Mouse (Mus musculus): ENCODE measurements at regions not wholly inside any gene's neighbourhood (a gene's known extent, or its start where the extent isn't known, plus 50 kb on each side); places are given as distances from the start of the nearest gene placed in this dataset.
"Not testable (repeated sequence)": the region's sequence is repeated elsewhere in the genome, so short reads cannot be mapped to it uniquely, and the experiment has no call there.

GRCm38 (mm10) chr1:42557301-42557700 lies 138.3 kb upstream of the Pou3f3 start:
- Histone ChIP-seq H3K27ac (ENCODE audit: low read depth, low read length) (no peak overlapping the region), H3K9me3 (ENCODE audit: control insufficient read depth, low read length) (no peaks in the 10 kb centered on the region), H3K4me1 (ENCODE audit: control insufficient read depth, insufficient read depth, low read depth, low read length) (no peaks in the 10 kb centered on the region), H3K36me3 (ENCODE audit: control insufficient read depth, insufficient read depth, low read length) (no peaks in the 10 kb centered on the region), H3K4me3 (ENCODE audit: low read length) (no peak overlapping the region), H3K27me3 (replicated peaks; ENCODE audit: control insufficient read depth, insufficient read depth, low read length) (no peaks in the 10 kb centered on the region), H3K9ac (ENCODE audit: low read depth, low read length) (no peak overlapping the region), H3K4me2 (ENCODE audit: low read length) (no peak overlapping the region)
- WGBS: 89% methylated on average over 2 of the region's 2 CpGs
- ATAC-seq: no peak

DNA sequence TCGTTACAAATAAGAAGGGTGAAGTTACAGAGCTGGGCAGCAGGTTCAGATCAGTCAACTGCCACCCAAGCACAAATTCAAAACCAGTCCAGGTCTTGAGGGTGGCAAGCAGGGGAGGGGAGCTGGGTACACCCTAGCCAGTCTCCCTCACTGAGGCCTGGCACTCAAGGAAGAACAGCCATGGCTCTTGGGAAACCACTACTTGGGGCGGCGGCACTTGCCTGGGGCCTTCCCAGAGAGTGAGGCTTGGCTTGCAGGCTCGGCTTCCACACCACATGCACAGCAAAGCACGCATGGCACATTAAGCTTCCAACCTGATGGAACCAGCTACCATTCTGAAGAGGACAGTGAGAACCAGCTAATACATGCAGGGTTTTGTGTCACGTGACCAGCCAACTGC lies 127.9 kb upstream of the Pou3f3 start:
- H3K27ac ChIP-seq (ENCODE audit: low read depth, low read length): no peak overlapping the region
- H3K4me3 ChIP-seq (ENCODE audit: low read length): no peak overlapping the region
- H3K4me1 ChIP-seq (ENCODE audit: control insufficient read depth, insufficient read depth, low read depth, low read length): no peaks in the 10 kb centered on the region
- H3K36me3 ChIP-seq (ENCODE audit: control insufficient read depth, insufficient read depth, low read length): no peaks in the 10 kb centered on the region
- no peaks in the 10 kb centered on the region for H3K27me3 ChIP-seq (replicated peaks; ENCODE audit: control insufficient read depth, insufficient read depth, low read length)
- no peak overlapping the region for H3K9ac ChIP-seq (ENCODE audit: low read depth, low read length)
- no peak overlapping the region for H3K4me2 ChIP-seq (ENCODE audit: low read length)
- H3K9me3 ChIP-seq (ENCODE audit: control insufficient read depth, low read length): no peaks in the 10 kb centered on the region
- ATAC-seq: no peak
- 90% methylated on average over 6 of the region's 6 CpGs for WGBS

DNA sequence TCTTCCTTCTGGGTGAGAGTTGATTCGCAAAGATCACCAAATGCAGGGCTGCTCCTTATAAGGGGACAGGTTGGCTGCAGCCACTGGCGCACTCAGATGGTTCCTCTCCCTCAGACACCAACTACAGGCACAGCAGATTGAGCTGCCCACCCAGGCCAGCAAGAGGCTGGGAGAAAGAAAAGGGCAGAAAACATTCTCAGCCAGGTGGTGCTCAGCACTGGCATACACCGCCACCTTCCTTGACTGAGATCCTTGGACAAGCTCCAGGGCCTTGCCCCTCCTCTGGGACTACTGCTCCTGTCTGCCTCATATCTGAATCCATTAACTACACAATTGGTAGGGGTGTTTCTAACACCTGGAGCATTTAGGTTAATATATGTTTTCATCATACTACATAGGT lies 110.4 kb upstream of the Pou3f3 start:
- Histone ChIP-seq H3K9me3 (ENCODE audit: control insufficient read depth, low read length) (no peaks in the 10 kb centered on the region), H3K4me1 (ENCODE audit: control insufficient read depth, insufficient read depth, low read depth, low read length) (no peaks in the 10 kb centered on the region), H3K27me3 (replicated peaks; ENCODE audit: control insufficient read depth, insufficient read depth, low read length) (no peaks in the 10 kb centered on the region), H3K9ac (ENCODE audit: low read depth, low read length) (no peak overlapping the region), H3K4me3 (ENCODE audit: low read length) (no peak overlapping the region), H3K4me2 (ENCODE audit: low read length) (no peak overlapping the region), H3K27ac (ENCODE audit: low read depth, low read length) (no peak overlapping the region), H3K36me3 (ENCODE audit: control insufficient read depth, insufficient read depth, low read length) (no peaks in the 10 kb centered on the region)
- no peak for ATAC-seq
- 87% methylated on average over 3 of the region's 3 CpGs for WGBS

GRCm38 (mm10) chr1:42588499-42588898 lies 107.1 kb upstream of the Pou3f3 start:
- H3K4me2 ChIP-seq (ENCODE audit: low read length): no peak overlapping the region
- no peak for ATAC-seq

DNA sequence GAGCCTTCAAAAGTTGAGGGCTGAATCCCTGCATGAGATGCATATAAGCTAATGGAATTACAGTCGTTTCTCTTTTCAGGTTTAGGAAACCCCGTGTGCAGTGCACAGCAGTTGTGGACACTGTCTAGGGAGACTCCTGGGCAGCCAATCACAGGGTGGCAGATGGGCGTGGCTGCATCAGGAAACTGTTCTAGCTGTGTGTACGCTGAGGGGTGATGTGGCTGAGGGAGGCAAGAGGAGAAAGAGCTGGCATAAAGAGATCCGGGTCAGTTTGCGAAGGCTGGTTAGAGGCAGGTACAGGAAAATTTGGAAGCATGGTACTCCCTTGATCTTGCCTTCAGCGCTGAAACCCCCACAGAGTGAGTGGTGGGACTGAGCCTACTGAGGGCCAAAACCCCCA lies 106.1 kb upstream of the Pou3f3 start:
- H3K27me3 ChIP-seq (replicated peaks; ENCODE audit: control insufficient read depth, insufficient read depth, low read length): no peaks in the 10 kb centered on the region
- WGBS: 45% methylated on average over 7 of the region's 7 CpGs
- H3K36me3 ChIP-seq (ENCODE audit: control insufficient read depth, insufficient read depth, low read length): no peaks in the 10 kb centered on the region
- no peaks in the 10 kb centered on the region for H3K9me3 ChIP-seq (ENCODE audit: control insufficient read depth, low read length)
- no peak overlapping the region for H3K4me3 ChIP-seq (ENCODE audit: low read length)
- no peak overlapping the region for H3K9ac ChIP-seq (ENCODE audit: low read depth, low read length)
- H3K4me1 ChIP-seq (ENCODE audit: control insufficient read depth, insufficient read depth, low read depth, low read length): no peaks in the 10 kb centered on the region
- H3K27ac ChIP-seq (ENCODE audit: low read depth, low read length): no peak overlapping the region
- no peak for ATAC-seq
- H3K4me2 ChIP-seq (ENCODE audit: low read length): no peak overlapping the region

More at GRCm38 (mm10) chr1:42588499-42588898, 107.1 kb upstream of the Pou3f3 start:
- Histone ChIP-seq H3K27ac (ENCODE audit: low read depth, low read length) (no peak overlapping the region), H3K36me3 (ENCODE audit: control insufficient read depth, insufficient read depth, low read length) (no peaks in the 10 kb centered on the region), H3K27me3 (replicated peaks; ENCODE audit: control insufficient read depth, insufficient read depth, low read length) (no peaks in the 10 kb centered on the region), H3K9me3 (ENCODE audit: control insufficient read depth, low read length) (no peaks in the 10 kb centered on the region), H3K4me3 (ENCODE audit: low read length) (no peak overlapping the region), H3K4me1 (ENCODE audit: control insufficient read depth, insufficient read depth, low read depth, low read length) (no peaks in the 10 kb centered on the region), H3K9ac (ENCODE audit: low read depth, low read length) (no peak overlapping the region)
- WGBS: 53% methylated on average over 10 of the region's 10 CpGs

GRCm38 (mm10) chr1:42591855-42592254 lies 103.7 kb upstream of the Pou3f3 start:
- 76% methylated on average over 1 of the region's 1 CpGs for WGBS
- ATAC-seq: no peak

DNA sequence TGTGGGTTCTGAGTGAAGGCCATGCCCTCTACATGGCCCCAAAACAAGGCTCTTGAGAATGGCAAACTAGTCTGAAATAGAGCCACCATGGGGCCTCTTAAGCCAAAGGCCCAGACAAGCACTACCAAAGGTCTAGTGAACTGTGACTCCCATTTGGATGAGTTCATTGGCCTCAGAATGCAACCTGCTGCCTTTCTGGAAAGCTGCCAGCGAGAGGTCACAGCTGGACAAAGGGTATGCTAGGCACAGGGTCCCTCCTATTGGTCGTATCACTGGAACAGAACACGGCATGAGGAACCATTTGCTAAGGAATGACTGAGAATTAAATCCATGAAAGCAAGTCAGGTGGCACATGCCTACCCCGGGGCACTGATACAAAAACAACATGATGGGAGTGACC lies 98.5 kb upstream of the Pou3f3 start:
- Histone ChIP-seq H3K4me3 (ENCODE audit: low read length) (no peak overlapping the region), H3K36me3 (ENCODE audit: control insufficient read depth, insufficient read depth, low read length) (no peaks in the 10 kb centered on the region), H3K9ac (ENCODE audit: low read depth, low read length) (no peak overlapping the region), H3K4me2 (ENCODE audit: low read length) (no peak overlapping the region), H3K9me3 (ENCODE audit: control insufficient read depth, low read length) (no peaks in the 10 kb centered on the region), H3K27ac (ENCODE audit: low read depth, low read length) (no peak overlapping the region), H3K4me1 (ENCODE audit: control insufficient read depth, insufficient read depth, low read depth, low read length) (no peaks in the 10 kb centered on the region), H3K27me3 (replicated peaks; ENCODE audit: control insufficient read depth, insufficient read depth, low read length) (no peaks in the 10 kb centered on the region)
- ATAC-seq: no peak
- 64% methylated on average over 4 of the region's 4 CpGs for WGBS

More at GRCm38 (mm10) chr1:42591855-42592254, 103.7 kb upstream of the Pou3f3 start:
- Histone ChIP-seq H3K4me1 (ENCODE audit: control insufficient read depth, insufficient read depth, low read depth, low read length) (no peaks in the 10 kb centered on the region), H3K27me3 (replicated peaks; ENCODE audit: control insufficient read depth, insufficient read depth, low read length) (no peaks in the 10 kb centered on the region), H3K9ac (ENCODE audit: low read depth, low read length) (no peak overlapping the region), H3K4me2 (ENCODE audit: low read length) (no peak overlapping the region), H3K36me3 (ENCODE audit: control insufficient read depth, insufficient read depth, low read length) (no peaks in the 10 kb centered on the region), H3K4me3 (ENCODE audit: low read length) (no peak overlapping the region), H3K9me3 (ENCODE audit: control insufficient read depth, low read length) (no peaks in the 10 kb centered on the region), H3K27ac (ENCODE audit: low read depth, low read length) (no peak overlapping the region)

- 74% methylated on average over 6 of the region's 6 CpGs for WGBS
- Histone ChIP-seq H3K36me3 (ENCODE audit: control insufficient read depth, insufficient read depth, low read length) (no peaks in the 10 kb centered on the region), H3K4me2 (ENCODE audit: low read length) (no peak overlapping the region), H3K4me3 (ENCODE audit: low read length) (no peak overlapping the region), H3K4me1 (ENCODE audit: control insufficient read depth, insufficient read depth, low read depth, low read length) (no peaks in the 10 kb centered on the region), H3K27ac (ENCODE audit: low read depth, low read length) (no peak overlapping the region), H3K9ac (ENCODE audit: low read depth, low read length) (no peak overlapping the region), H3K9me3 (ENCODE audit: control insufficient read depth, low read length) (no peaks in the 10 kb centered on the region), H3K27me3 (replicated peaks; ENCODE audit: control insufficient read depth, insufficient read depth, low read length) (no peaks in the 10 kb centered on the region)
- ATAC-seq: peak; percentile 27; the same call in 1 of the 2 replicates
These were observed 96.3 kb upstream of the Pou3f3 start for GRCm38 (mm10) chr1:42599238-42599637.

DNA sequence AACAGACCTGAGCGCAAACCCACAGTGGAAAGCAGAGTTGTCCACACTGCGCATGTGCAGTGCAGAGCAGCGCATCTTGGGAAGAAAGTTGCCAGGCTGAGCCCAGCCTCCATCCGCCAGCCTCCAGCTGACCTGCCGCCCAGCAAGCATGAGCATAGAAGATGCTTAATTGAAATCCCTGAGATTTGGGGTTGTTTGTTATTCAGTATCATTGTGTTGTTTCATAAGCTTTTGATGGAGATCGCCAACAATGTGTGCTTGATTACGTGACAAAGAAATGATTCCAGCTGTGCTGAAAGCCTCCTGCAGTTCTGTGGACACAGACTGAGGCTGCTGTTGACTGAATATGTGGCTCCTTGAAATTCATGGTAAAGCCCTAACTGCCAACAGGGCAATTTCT lies 89.3 kb upstream of the Pou3f3 start:
- Histone ChIP-seq H3K36me3 (ENCODE audit: control insufficient read depth, insufficient read depth, low read length) (no peaks in the 10 kb centered on the region), H3K27me3 (replicated peaks; ENCODE audit: control insufficient read depth, insufficient read depth, low read length) (no peaks in the 10 kb centered on the region), H3K9me3 (ENCODE audit: control insufficient read depth, low read length) (no peaks in the 10 kb centered on the region), H3K27ac (ENCODE audit: low read depth, low read length) (no peak overlapping the region), H3K9ac (ENCODE audit: low read depth, low read length) (no peak overlapping the region), H3K4me3 (ENCODE audit: low read length) (no peak overlapping the region), H3K4me2 (ENCODE audit: low read length) (no peak overlapping the region), H3K4me1 (ENCODE audit: control insufficient read depth, insufficient read depth, low read depth, low read length) (no peaks in the 10 kb centered on the region)
- 72% methylated on average over 7 of the region's 7 CpGs for WGBS
- ATAC-seq: no peak

GRCm38 (mm10) chr1:42607466-42608043 lies 88.0 kb upstream of the Pou3f3 start:
- not testable (repeated sequence) for ATAC-seq; H3K4me3 ChIP-seq (ENCODE audit: low read length); H3K9me3 ChIP-seq (ENCODE audit: control insufficient read depth, low read length); H3K4me2 ChIP-seq (ENCODE audit: low read length); H3K9ac ChIP-seq (ENCODE audit: low read depth, low read length); H3K36me3 ChIP-seq (ENCODE audit: control insufficient read depth, insufficient read depth, low read length); H3K27ac ChIP-seq (ENCODE audit: low read depth, low read length); H3K4me1 ChIP-seq (ENCODE audit: control insufficient read depth, insufficient read depth, low read depth, low read length); H3K27me3 ChIP-seq (replicated peaks; ENCODE audit: control insufficient read depth, insufficient read depth, low read length)
- 88% methylated on average over 4 of the region's 4 CpGs for WGBS
